Mouse (Mus musculus): ENCODE data around the gene Arhgdib.

Gene Arhgdib

GRCm38 (mm10) chr6:136941051-136942021 lies at the start of gene Arhgdib:
Arhgdib (minus strand) TSS chr6:136941899.
- DNase-seq (ENCODE audit: low spot score in 2 of 2), result peak; percentile 57 to 68

- no peak for DNase-seq (ENCODE audit: low spot score in 2 of 2)
Measured at GRCm38 (mm10) chr6:136990557-136990956, 48.9 kb upstream of the Arhgdib start.

DNA sequence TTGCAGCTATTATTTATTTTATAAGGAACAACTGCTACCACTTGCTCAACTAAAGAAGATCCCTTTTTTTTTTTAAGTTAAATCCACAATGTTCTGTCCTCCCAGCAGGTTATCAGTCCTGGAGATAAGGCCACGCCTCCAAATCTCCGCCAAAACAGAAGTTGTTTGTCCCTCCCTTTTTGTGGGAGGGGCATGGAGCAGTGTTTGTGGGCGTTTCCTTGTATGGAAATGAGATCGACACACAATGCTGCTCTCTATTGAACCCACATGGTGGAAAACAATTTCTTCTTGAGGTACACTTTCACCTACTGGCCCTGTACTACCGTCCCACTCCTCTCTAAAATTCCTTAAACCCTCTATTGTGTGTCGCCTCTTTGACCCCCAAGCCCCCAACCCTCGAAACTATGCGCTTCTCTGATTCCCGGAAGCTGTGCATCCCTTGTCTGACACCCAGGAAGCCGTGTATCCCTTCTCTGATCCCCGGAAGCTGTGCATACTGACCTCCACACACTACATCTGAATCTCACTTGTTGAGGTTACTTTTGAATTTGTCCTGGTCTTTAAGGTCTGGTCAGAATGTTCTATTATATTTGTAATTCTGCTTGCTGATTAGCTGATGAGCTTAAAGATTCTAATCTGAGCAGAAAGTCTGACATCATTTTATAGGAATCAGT lies 48.3 kb upstream of the Arhgdib start:
- DNase-seq (ENCODE audit: low spot score in 2 of 2), result peak in 1 of 2 experiments; percentile 28

DNA sequence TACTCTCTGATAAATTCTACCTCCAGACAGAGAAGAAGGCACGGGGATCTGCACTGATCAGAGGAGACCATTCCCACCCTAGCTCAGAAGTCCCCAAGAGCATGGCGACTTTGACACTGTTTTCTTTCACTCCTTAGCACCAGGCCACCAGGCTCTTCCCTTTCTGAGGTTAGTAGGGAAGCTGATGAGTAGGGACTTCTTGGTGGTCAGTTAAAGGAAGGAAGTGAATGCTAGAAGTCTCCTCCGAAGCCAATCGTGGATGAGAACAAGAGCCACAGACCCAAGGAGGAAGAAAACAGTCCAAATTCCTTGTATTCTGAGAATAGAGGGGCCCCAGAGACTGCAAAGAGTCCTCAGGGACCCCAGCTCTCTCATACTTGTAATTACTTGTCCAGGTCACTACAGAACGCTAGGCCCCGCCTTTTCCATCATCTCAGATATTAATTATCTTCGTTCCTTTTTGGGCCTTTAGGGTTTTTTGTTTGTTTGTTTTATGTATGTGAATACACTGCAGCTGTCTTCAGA lies 46.9 kb upstream of the Arhgdib start:
- DNase-seq (ENCODE audit: low spot score in 2 of 2), result peak; percentile 29 to 39

DNA sequence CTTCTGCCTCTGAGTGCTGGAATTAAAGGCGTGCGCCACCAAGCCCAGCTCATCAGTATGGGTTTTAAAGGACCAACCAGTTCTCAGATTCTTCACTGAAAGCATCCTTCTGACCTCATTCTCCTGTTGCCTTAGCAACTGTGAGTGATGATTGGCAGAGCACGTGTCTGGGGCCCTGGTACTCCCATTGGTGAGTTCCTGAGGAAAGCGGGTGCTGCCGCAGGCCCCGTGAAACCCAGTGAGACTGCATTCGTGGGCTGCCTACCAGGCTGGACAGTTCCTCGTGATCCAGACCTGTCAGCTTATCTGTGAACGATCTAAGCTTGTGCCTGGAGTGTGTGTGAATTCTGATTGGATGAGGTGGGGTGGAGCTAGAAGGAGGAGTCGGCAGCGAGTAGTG lies 45.0 kb upstream of the Arhgdib start:
- DNase-seq (ENCODE audit: low spot score in 2 of 2), result no peak

- no peak for DNase-seq (ENCODE audit: low spot score in 2 of 2)
Measured at GRCm38 (mm10) chr6:136986019-136986418, 44.3 kb upstream of the Arhgdib start.

DNA sequence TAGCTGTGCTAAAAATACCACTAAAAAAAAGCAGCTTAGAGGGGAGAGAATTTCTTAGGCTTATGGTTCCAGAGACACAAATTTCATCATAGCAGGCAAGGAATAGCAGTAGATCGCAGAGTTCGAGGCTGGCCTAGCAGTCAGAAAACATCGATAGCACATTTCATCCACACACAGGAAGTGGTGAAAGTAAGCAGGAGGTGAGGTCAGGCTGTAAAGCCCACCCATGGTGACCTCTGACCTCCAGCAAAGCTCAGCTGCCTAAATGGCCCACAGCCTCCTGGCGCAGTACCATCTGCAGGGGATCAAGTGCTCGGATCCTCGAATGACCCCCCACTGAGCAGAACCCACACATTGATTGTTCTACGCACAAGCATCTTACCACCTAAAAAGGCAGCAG lies 41.5 kb upstream of the Arhgdib start:
- DNase-seq (ENCODE audit: low spot score in 2 of 2), result no peak

GRCm38 (mm10) chr6:136982581-136982980 lies 40.9 kb upstream of the Arhgdib start:
- no peak for DNase-seq (ENCODE audit: low spot score in 2 of 2)

DNA sequence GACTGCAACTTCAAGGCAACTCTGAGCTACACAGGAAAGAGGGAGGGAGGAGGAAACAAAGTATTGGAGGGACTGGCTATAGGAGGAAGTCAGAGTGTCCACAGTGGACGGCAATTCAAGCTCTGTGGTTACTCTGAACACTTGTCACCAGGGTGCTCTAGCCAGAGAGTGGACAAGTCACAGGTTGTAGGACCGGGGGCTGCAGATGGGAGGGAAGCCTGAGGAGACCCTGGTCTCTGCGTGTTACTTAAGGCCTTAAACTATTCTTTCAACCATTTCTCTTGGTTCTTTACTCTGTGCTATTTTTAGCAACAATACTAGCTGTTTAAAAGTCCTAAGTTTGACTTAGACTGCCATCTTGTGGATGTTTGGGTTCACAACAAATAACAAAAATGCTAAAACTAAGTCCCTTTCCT lies 38.6 kb upstream of the Arhgdib start:
- DNase-seq (ENCODE audit: low spot score in 2 of 2), result peak in 1 of 2 experiments; percentile 53

- no peak for DNase-seq (ENCODE audit: low spot score in 2 of 2)
Measured at GRCm38 (mm10) chr6:136979274-136980082, 37.8 kb upstream of the Arhgdib start.

DNA sequence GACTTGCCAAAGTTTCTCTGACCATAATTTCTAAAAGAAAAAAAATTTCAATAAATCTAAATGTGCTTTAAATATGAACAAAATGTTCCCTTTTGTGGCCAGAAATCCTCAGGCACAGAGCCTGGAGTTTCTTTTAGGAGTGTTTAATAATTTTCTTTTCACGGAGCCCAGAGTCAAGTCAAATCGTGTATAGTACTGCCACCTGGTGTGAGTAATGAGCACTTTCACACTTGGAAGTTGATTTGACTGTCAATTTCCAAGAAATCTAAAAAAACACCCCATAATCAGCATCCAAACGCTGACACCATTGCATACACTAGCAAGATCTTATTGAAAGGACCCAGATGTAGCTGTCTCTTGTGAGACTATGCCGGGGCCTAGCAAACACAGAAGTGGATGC lies 27.2 kb upstream of the Arhgdib start:
- DNase-seq (ENCODE audit: low spot score in 2 of 2), result peak in 1 of 2 experiments; percentile 34

DNA sequence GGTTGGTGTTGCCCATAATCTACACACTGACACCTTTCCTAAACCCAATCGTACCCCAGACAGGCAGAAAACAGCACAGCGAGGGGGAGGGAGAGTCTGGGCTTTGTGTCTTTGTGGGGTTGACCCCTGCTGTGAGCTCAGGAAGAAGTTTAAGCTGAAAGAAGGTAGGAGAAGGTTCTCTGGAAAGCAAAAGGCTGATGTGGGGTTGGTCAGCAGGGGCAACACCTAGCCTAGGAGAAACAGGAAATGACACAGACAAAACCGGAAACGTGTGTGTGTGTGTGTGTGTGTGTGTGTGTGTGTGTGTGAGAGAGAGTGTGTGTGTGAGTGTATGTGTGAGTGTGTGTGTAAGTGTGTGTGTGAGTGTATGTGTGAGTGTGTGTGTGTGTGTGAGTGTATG lies 25.8 kb upstream of the Arhgdib start:
- DNase-seq (ENCODE audit: low spot score in 2 of 2), result no peak

DNA sequence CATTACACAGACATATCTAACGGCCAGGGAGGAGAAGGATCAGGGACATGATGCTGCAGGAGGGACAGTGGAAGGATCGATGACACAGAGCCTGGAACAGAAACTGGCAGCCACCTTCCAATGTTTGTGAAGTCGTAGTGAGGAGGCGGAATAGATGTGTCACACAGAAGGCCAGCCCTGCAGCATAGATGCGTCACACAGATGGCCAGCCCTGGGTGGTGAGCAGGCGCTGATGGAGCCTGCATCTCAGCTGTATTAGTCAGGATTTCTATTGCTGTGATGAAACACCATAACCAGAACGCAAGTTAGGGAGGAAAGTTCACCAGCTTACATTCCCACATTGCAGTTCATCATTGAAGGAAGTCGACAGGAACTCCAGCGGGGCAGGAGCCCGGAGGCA lies 24.2 kb upstream of the Arhgdib start:
- no peak for DNase-seq (ENCODE audit: low spot score in 2 of 2)

DNA sequence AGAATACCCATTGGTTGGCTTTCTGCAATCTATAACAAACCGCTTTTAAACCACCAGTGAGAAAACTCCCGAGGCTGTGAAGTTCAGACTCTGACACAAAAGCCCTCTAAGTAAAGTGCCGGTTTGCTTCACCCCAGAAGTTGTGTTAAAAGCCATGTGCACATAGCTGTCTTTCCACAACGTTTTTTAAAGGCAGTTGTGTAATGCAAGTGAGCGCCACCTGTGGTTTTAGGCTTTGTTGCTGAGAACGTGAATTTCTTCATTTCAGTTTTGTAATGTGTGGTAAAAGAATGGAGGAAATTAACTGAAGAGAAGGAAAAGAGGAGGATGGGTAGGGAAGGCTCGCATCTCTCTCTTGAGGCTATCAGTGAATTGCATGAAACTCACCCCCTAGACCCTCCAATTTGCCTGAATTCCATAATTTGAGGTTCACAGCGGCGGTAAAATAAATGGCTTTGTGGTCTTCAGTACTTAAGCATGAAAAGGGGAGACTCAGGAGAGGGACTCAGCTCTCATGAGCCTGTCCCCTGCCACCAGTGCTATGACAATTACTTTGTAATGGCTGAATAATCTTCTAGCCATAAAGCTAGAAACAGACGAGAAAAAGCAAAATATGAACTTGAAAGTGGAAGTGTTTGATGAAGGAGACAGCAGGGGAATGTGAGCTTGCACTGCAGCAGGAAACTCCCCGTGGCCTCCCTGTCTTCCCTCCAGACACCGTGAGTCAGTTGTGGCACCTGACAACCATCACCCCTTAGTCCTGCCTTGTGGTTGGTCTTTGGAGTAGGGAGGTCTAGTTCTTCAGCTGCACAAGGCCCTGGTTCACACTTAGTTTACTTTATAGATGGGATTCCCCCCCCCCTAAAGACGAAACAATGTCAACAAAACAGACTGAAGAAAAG lies 23.2 kb upstream of the Arhgdib start:
- DNase-seq (ENCODE audit: low spot score in 2 of 2), result no peak

DNA sequence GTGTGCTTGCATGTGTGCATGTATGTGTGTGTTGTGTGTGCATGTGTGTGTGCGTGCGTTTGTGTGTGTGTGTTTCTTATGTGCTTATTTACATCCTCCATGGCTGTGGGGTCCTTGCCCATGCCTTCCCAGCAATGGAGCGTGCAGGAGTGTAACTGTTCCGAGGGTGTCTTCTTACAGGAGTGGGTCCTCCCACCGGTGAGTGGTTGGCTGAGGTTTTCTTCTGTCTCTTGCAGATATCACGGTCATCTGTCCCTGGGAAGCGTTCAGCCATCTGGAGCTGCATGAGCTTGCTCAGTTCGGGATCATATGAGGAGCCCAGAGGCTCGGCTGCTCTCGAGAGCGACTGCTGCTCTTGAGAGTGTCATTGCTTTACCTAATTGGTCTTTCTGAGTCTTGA lies 21.3 kb upstream of the Arhgdib start:
- DNase-seq (ENCODE audit: low spot score in 2 of 2), result no peak

DNA sequence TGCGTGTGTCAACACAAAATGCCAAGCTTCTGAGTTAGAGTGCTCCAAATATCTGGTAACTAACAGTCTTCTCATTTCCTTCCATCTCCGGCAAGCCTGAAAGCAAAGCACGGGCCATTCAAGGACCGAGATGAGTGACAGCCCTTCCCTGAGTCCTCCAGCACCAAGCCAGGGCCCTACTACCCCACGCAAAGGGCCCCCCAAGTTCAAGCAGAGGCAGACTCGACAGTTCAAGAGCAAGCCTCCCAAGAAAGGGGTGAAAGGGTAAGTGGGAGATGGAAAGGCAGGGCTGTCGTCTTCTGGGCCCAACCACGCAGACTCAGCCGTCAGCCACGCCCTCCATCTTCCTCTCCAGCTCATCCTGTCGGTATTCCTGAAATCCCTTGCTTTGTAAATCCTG lies 17.4 kb upstream of the Arhgdib start:
- DNase-seq (ENCODE audit: low spot score in 2 of 2), result no peak

DNA sequence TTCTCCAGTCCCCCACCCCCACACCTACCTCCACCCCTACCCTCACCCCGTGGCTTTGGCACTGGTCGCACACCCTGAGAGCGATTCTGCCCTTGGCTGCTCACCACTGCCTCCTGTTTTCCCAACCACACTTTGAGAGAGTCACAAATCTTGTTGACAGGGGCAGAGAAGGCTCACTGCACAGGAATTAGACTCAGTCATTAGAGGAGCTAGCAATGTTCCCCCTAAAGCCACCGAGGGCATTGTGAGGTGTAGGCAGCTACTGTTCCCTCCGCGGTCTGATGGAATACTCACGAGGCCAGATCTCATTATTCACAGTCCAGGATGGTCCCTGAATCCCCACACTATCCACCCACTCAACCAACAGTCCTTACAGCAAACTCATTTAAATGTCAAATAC lies 15.4 kb upstream of the Arhgdib start:
- DNase-seq (ENCODE audit: low spot score in 2 of 2), result no peak

DNA sequence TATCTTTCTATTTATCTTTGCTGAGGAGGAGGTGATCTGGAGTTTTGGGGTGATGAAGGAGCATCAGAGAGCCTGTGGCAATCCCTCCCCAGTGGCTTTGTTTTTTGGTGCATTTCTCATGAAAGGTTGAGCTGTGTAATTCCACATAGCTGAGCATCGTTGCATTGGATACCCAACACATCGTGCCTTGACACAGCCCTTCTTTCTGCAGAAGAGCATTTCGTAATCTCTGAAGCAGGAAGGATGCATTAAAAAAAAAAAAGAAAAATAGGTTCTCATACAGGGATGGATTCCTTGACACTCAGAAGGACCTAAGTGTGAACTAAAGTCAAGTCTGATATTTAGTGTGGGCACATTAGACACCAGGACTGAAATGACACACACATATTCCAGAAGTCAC lies 13.5 kb upstream of the Arhgdib start:
- DNase-seq (ENCODE audit: low spot score in 2 of 2), result no peak

GRCm38 (mm10) chr6:136954715-136955114 lies 13.0 kb upstream of the Arhgdib start:
- DNase-seq (ENCODE audit: low spot score in 2 of 2), result no peak

DNA sequence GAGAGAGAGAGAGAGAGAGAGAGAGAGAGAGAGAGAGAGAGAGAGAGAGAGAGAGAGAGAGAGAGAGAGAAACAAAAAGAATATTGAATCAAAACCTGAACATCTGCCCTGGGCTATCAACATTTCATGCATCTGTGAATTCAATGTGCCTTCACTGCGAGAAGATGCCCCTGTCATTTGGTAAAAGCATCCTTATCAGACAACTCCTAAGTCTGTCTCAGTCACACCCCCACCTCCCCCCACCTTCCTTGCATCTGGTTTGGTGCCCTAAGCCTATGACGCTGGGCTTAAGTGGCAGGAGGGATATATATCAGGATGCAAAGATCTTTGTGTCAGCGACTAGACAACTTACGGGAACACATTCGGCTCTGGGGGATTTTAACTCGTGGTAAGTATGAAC lies 12.5 kb upstream of the Arhgdib start:
- DNase-seq (ENCODE audit: low spot score in 2 of 2), result no peak

GRCm38 (mm10) chr6:136952930-136953329 lies 11.2 kb upstream of the Arhgdib start:
- DNase-seq (ENCODE audit: low spot score in 2 of 2), result no peak

Measured in heart, adult 9 months (tissue).